Mouse (Mus musculus): ENCODE measurements around the gene Clip3. TPM values are rescaled to one million over a fixed set of nuclear protein-coding genes. Genes with fewer than 3 reads are reported as not detected.

Gene Clip3
- polyA plus RNA-seq, 1 experiment from 2014 or later: 14.9 TPM

- no peak overlapping the region for H3K9ac ChIP-seq
- no peak for ATAC-seq (ENCODE audit: extremely low read depth, insufficient number of reproducible peaks, low FRiP score, low TSS enrichment)
- no peaks in the 10 kb centered on the region for H3K4me1 ChIP-seq
- 26% methylated on average over 6 of the region's 6 CpGs for WGBS
- H3K27ac ChIP-seq (replicated peaks): no peak overlapping the region
- H3K9me3 ChIP-seq: no peaks in the 10 kb centered on the region
- no peak overlapping the region for H3K4me3 ChIP-seq
- no peak overlapping the region for H3K4me2 ChIP-seq
- H3K27me3 ChIP-seq (replicated peaks): peaks cover 53% of the 10 kb centered on the region
- peaks cover 5% of the 10 kb centered on the region for H3K36me3 ChIP-seq
Observed at GRCm38 (mm10) chr7:30353279-30353822, 61.8 kb downstream of the Clip3 start.

GRCm38 (mm10) chr7:30354059-30354458 lies 62.5 kb downstream of the Clip3 start:
- no peak overlapping the region for H3K4me3 ChIP-seq
- 59% methylated on average over 4 of the region's 4 CpGs for WGBS
- peaks cover 5% of the 10 kb centered on the region for H3K36me3 ChIP-seq
- no peak overlapping the region for H3K27ac ChIP-seq (replicated peaks)
- H3K4me2 ChIP-seq: no peak overlapping the region
- peaks cover 46% of the 10 kb centered on the region for H3K27me3 ChIP-seq (replicated peaks)
- H3K4me1 ChIP-seq: no peaks in the 10 kb centered on the region
- H3K9me3 ChIP-seq: no peaks in the 10 kb centered on the region
- H3K9ac ChIP-seq: no peak overlapping the region
- no peak for ATAC-seq (ENCODE audit: extremely low read depth, insufficient number of reproducible peaks, low FRiP score, low TSS enrichment)

Other genes with a start within 250 kb of the Clip3 start
- 2.5 and 4.0 TPM in 2 replicates for gene Zfp14, start 240.3 kb upstream of the Clip3 start, polyA plus RNA-seq (2015; fragmentation: Nextera tagmentation; extraction: Ambion mirVana)
- gene Zfp82, start 218.8 kb upstream of the Clip3 start, polyA plus RNA-seq (2015; fragmentation: Nextera tagmentation; extraction: Ambion mirVana): 4.2 and 4.6 TPM in 2 replicates
- 0.29 TPM in 1 of 2 replicates, not detected in the other for gene Gm26920, start 201.3 kb upstream of the Clip3 start, polyA plus RNA-seq (2015; fragmentation: Nextera tagmentation; extraction: Ambion mirVana)
- gene Zfp566, start 201.2 kb upstream of the Clip3 start, polyA plus RNA-seq (2015; fragmentation: Nextera tagmentation; extraction: Ambion mirVana): 4.7 and 6.0 TPM in 2 replicates
- gene Zfp260, start 197.0 kb upstream of the Clip3 start, polyA plus RNA-seq (2015; fragmentation: Nextera tagmentation; extraction: Ambion mirVana): 70.2 and 76.4 TPM in 2 replicates
- gene Zfp382, start 169.8 kb upstream of the Clip3 start, polyA plus RNA-seq (2015; fragmentation: Nextera tagmentation; extraction: Ambion mirVana): 9.6 and 10.0 TPM in 2 replicates
- gene Zfp146, start 122.0 kb upstream of the Clip3 start, polyA plus RNA-seq (2015; fragmentation: Nextera tagmentation; extraction: Ambion mirVana): 8.6 and 9.5 TPM in 2 replicates
- gene Cox7a1, start 107.6 kb upstream of the Clip3 start, polyA plus RNA-seq (2015; fragmentation: Nextera tagmentation; extraction: Ambion mirVana): 330 and 354 TPM in 2 replicates
- gene Capns1, start 92.9 kb upstream of the Clip3 start, polyA plus RNA-seq (2015; fragmentation: Nextera tagmentation; extraction: Ambion mirVana): 76.8 and 81.8 TPM in 2 replicates
- 113 and 123 TPM in 2 replicates for gene Polr2i, start 59.8 kb upstream of the Clip3 start, polyA plus RNA-seq (2015; fragmentation: Nextera tagmentation; extraction: Ambion mirVana)
- 145 and 170 TPM in 2 replicates for gene Tbcb, start 59.5 kb upstream of the Clip3 start, polyA plus RNA-seq (2015; fragmentation: Nextera tagmentation; extraction: Ambion mirVana)
- gene Ovol3, start 56.0 kb upstream of the Clip3 start, polyA plus RNA-seq (2015; fragmentation: Nextera tagmentation; extraction: Ambion mirVana): not detected in 2 replicates
- 0.37 and 0.39 TPM in 2 replicates for gene Thap8, start 11.6 kb upstream of the Clip3 start, polyA plus RNA-seq (2015; fragmentation: Nextera tagmentation; extraction: Ambion mirVana)
- gene Wdr62, start 11.3 kb upstream of the Clip3 start, polyA plus RNA-seq (2015; fragmentation: Nextera tagmentation; extraction: Ambion mirVana): 7.1 and 8.5 TPM in 2 replicates
- 60.5 and 66.1 TPM in 2 replicates for gene Alkbh6, start 17.0 kb downstream of the Clip3 start, polyA plus RNA-seq (2015; fragmentation: Nextera tagmentation; extraction: Ambion mirVana)
- gene Syne4, start 23.1 kb downstream of the Clip3 start, polyA plus RNA-seq (2015; fragmentation: Nextera tagmentation; extraction: Ambion mirVana): 18.3 and 20.2 TPM in 2 replicates
- 2.5 and 3.3 TPM in 2 replicates for gene E130208F15Rik, start 30.0 kb downstream of the Clip3 start, polyA plus RNA-seq (2015; fragmentation: Nextera tagmentation; extraction: Ambion mirVana)
- gene Sdhaf1, start 32.2 kb downstream of the Clip3 start, polyA plus RNA-seq (2015; fragmentation: Nextera tagmentation; extraction: Ambion mirVana): 14.6 and 15.1 TPM in 2 replicates
- 1.9 TPM in 2 replicates for gene Lrfn3, start 71.0 kb downstream of the Clip3 start, polyA plus RNA-seq (2015; fragmentation: Nextera tagmentation; extraction: Ambion mirVana)
- 27.8 and 28.7 TPM in 2 replicates for gene Tyrobp, start 122.0 kb downstream of the Clip3 start, polyA plus RNA-seq (2015; fragmentation: Nextera tagmentation; extraction: Ambion mirVana)
- 0.66 and 0.90 TPM in 2 replicates for gene Hcst, start 128.1 kb downstream of the Clip3 start, polyA plus RNA-seq (2015; fragmentation: Nextera tagmentation; extraction: Ambion mirVana)
- gene Nfkbid, start 130.0 kb downstream of the Clip3 start, polyA plus RNA-seq (2015; fragmentation: Nextera tagmentation; extraction: Ambion mirVana): 1.2 and 1.4 TPM in 2 replicates
- 26.8 and 29.5 TPM in 2 replicates for gene Aplp1, start 153.8 kb downstream of the Clip3 start, polyA plus RNA-seq (2015; fragmentation: Nextera tagmentation; extraction: Ambion mirVana)
- 0.45 and 0.49 TPM in 2 replicates for gene Kirrel2, start 166.0 kb downstream of the Clip3 start, polyA plus RNA-seq (2015; fragmentation: Nextera tagmentation; extraction: Ambion mirVana)
- 0.12 TPM in 1 of 2 replicates, not detected in the other for gene Nphs1, start 166.6 kb downstream of the Clip3 start, polyA plus RNA-seq (2015; fragmentation: Nextera tagmentation; extraction: Ambion mirVana)
- gene Prodh2, start 201.9 kb downstream of the Clip3 start, polyA plus RNA-seq (2015; fragmentation: Nextera tagmentation; extraction: Ambion mirVana): 0.13 and 1.0 TPM in 2 replicates
- gene Arhgap33, start 243.3 kb downstream of the Clip3 start, polyA plus RNA-seq (2015; fragmentation: Nextera tagmentation; extraction: Ambion mirVana): 8.0 and 9.3 TPM in 2 replicates

Measured in heart, embryonic 13.5 days (tissue).